Mouse (Mus musculus) heart, postnatal 36 days (tissue): Measurements from ENCODE around the gene Gm49630. TPM values are rescaled to one million over a fixed set of nuclear protein-coding genes. Genes with fewer than 3 reads are reported as not detected.
"Not testable (repeated sequence)": the region's sequence is repeated elsewhere in the genome, so short reads cannot be mapped to it uniquely, and the experiment has no call there.

ENCODE experiments used
- DNase-seq, 2 experiments: peaks; one replicate each; pipeline ENCODE4 v3.0.0; 2021 to 2022
- intact Hi-C: fragments of 180-260 bp; cut with DNase I; formaldehyde crosslinking; loops from one replicate; pipeline ENCODE4 v1.15.1; 2025
- total RNA-seq, 2 experiments: library from RNA; stranded (reverse); gene quantifications; 2 replicates each; pipeline ENCODE4 v1.2.3; 2021

The Gm49630 gene
- total RNA-seq = not detected

- DNase-seq, intact Hi-C loops: not testable (repeated sequence)
These were observed at the start of gene Gm49630 for GRCm38 (mm10) chr17:7371879-7372278. TSS of gene Gm49630 (minus strand) at chr17:7371979.

- intact Hi-C loops, DNase-seq: not testable (repeated sequence)
These were observed 48.6 kb upstream of the Gm49630 start for GRCm38 (mm10) chr17:7420191-7420973.

- DNase-seq, intact Hi-C loops: not testable (repeated sequence)
These were observed 43.0 kb upstream of the Gm49630 start for GRCm38 (mm10) chr17:7414601-7415310.

GRCm38 (mm10) chr17:7413336-7413735, 41.6 kb upstream of the Gm49630 start:
- DNase-seq, intact Hi-C loops: not testable (repeated sequence)

- intact Hi-C loops, DNase-seq: not testable (repeated sequence)
These were observed 28.0 kb upstream of the Gm49630 start for GRCm38 (mm10) chr17:7399770-7400169.

- DNase-seq, intact Hi-C loops: not testable (repeated sequence)
These were observed 26.5 kb upstream of the Gm49630 start for GRCm38 (mm10) chr17:7398198-7398847.

- intact Hi-C loops, DNase-seq: not testable (repeated sequence)
These were observed 25.3 kb upstream of the Gm49630 start for GRCm38 (mm10) chr17:7397079-7397478.

- DNase-seq, intact Hi-C loops: not testable (repeated sequence)
These were observed 24.5 kb upstream of the Gm49630 start for GRCm38 (mm10) chr17:7396288-7396687.

GRCm38 (mm10) chr17:7395671-7396070, 23.9 kb upstream of the Gm49630 start:
- intact Hi-C loops = not testable (repeated sequence)

GRCm38 (mm10) chr17:7395116-7395515, 23.3 kb upstream of the Gm49630 start:
- DNase-seq, intact Hi-C loops: not testable (repeated sequence)

More at GRCm38 (mm10) chr17:7395671-7396070, 23.9 kb upstream of the Gm49630 start:
- not testable (repeated sequence) for DNase-seq

GRCm38 (mm10) chr17:7389898-7390297, 18.1 kb upstream of the Gm49630 start:
- DNase-seq, intact Hi-C loops: not testable (repeated sequence)

- intact Hi-C loops, DNase-seq: not testable (repeated sequence)
These were observed 17.2 kb upstream of the Gm49630 start for GRCm38 (mm10) chr17:7388958-7389356.

- DNase-seq, intact Hi-C loops: not testable (repeated sequence)
These were observed 16.7 kb upstream of the Gm49630 start for GRCm38 (mm10) chr17:7388341-7388957.

- DNase-seq, intact Hi-C loops: not testable (repeated sequence)
These were observed 14.2 kb upstream of the Gm49630 start for GRCm38 (mm10) chr17:7386016-7386415.

GRCm38 (mm10) chr17:7385364-7385763, 13.6 kb upstream of the Gm49630 start, which contains the start of gene Unc93a2:
TSS of gene Unc93a2 (minus strand) at chr17:7385464.
- intact Hi-C loops, DNase-seq: not testable (repeated sequence)

- DNase-seq, intact Hi-C loops: not testable (repeated sequence)
These were observed 11.7 kb upstream of the Gm49630 start for GRCm38 (mm10) chr17:7383167-7384143.

GRCm38 (mm10) chr17:7382711-7383110, 10.9 kb upstream of the Gm49630 start:
- intact Hi-C loops, DNase-seq: not testable (repeated sequence)

GRCm38 (mm10) chr17:7377907-7378306, 6.1 kb upstream of the Gm49630 start:
- DNase-seq, intact Hi-C loops: not testable (repeated sequence)
